Comparison of ENCODE assay signal across 28 mouse cellular contexts in the genomic region with DNA sequence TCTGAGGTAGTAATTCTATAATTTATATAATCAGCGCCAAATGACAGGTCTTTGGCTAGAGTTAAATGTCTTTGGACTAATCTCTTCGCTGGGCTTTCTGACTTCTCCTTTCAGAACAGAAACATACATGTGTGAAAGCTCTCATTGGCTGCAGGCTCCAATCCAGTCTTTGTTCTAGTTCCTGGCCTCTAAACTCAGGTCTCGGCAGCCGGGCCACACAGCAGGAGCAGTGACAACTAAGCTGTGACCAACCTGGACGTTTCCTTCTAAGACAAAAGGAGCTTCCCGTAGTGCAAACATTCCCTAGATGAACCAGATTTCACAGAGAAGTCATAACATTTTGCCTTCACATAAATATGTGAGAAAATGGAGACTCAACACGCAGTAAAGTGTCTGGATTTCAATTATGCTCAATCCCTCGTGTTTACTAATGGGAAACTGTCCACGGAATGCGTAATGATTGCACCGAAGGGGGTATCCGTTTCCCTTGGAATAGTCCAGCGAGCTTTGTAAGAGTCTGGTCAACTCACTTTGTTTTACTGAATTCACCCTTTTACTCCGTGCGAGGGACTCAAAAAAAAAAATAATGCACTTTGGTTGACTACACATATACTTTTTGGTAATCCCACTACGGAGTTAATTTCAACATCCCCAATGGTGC.
DNase-seq lines count a peak whose midpoint lies in the region; ATAC-seq and TF ChIP-seq lines count a peak whose summit lies in the region.
"Had no signal": no experiment of that assay in that cellular context is flagged by ENCODE, and none has a peak within 500 bp of the region (broad histone marks: within the 10 kb centered on the region; RNA-seq: fewer than 3 reads in every experiment).

No protein-coding gene starts in this region.

- H3K9me3 ChIP-seq in midbrain, embryonic 14.5 days (ENCODE audit: control insufficient read depth, low read length) = no peaks in the 10 kb centered on the region
- H3K9me3 ChIP-seq in midbrain, embryonic 13.5 days = no peaks in the 10 kb centered on the region
- no peaks in the 10 kb centered on the region for H3K9me3 ChIP-seq in neural tube, embryonic 15.5 days (replicated peaks)
- H3K9me3 ChIP-seq in liver, postnatal 0 days (ENCODE audit: low read length) = no peaks in the 10 kb centered on the region
- H3K9me3 ChIP-seq: embryonic facial prominence, embryonic 15.5 days; forebrain, embryonic 13.5 days; hindbrain, embryonic 12.5 days; limb, embryonic 12.5 days; megakaryocyte, embryonic 14.5 days; midbrain, embryonic 12.5 days had no signal

- no peaks in the 10 kb centered on the region for H3K27me3 ChIP-seq in midbrain, embryonic 14.5 days (ENCODE audit: control insufficient read depth, insufficient read depth, low read length)
- no peaks in the 10 kb centered on the region for H3K27me3 ChIP-seq in midbrain, embryonic 13.5 days
- no peaks in the 10 kb centered on the region for H3K27me3 ChIP-seq in neural tube, embryonic 15.5 days (replicated peaks)
- no peaks in the 10 kb centered on the region for H3K27me3 ChIP-seq in liver, postnatal 0 days (ENCODE audit: insufficient read depth, low read length)
- H3K27me3 ChIP-seq: embryonic facial prominence, embryonic 15.5 days; forebrain, embryonic 13.5 days; hindbrain, embryonic 12.5 days; limb, embryonic 12.5 days; megakaryocyte, embryonic 14.5 days; midbrain, embryonic 12.5 days; Patski had no signal

- H3K36me3 ChIP-seq in midbrain, embryonic 14.5 days (ENCODE audit: control insufficient read depth, insufficient read depth, low read length) = no peaks in the 10 kb centered on the region
- H3K36me3 ChIP-seq in midbrain, embryonic 13.5 days = no peaks in the 10 kb centered on the region
- H3K36me3 ChIP-seq in neural tube, embryonic 15.5 days = no peaks in the 10 kb centered on the region
- no peaks in the 10 kb centered on the region for H3K36me3 ChIP-seq in liver, postnatal 0 days (replicated peaks; ENCODE audit: insufficient read depth, low read length)
- H3K36me3 ChIP-seq: embryonic facial prominence, embryonic 15.5 days; hindbrain, embryonic 12.5 days; limb, embryonic 12.5 days; midbrain, embryonic 12.5 days had no signal

- WGBS in midbrain, embryonic 14.5 days = 50% methylated on average over 16 of the region's 16 CpGs
- 55% methylated on average over 16 of the region's 16 CpGs for WGBS in midbrain, embryonic 13.5 days
- WGBS in neural tube, embryonic 15.5 days = 32% methylated on average over 16 of the region's 16 CpGs
- 77% methylated on average over 16 of the region's 16 CpGs for WGBS in liver, postnatal 0 days (ENCODE audit: insufficient replicate concordance)

- peak; percentile 12 to 32 for DNase-seq in cerebellum, postnatal 14 days
- no peak for DNase-seq in cerebellum, adult 9-10 months
- peak; percentile 47 for DNase-seq in gastrocnemius, adult 18-20 months (ENCODE audit: low spot score)
- DNase-seq in gastrocnemius, postnatal 4 days (ENCODE audit: low spot score in 2 of 2) = no peak
- DNase-seq in midbrain, embryonic 14.5 days = peak; percentile 7
- no peak for DNase-seq in liver, postnatal 0 days
- DNase-seq: cerebellum, adult 9-11 months; heart, postnatal 36 days; kidney, adult 8-10 months; lung, postnatal 36 days; right cerebral cortex, adult 18-20 months; thymus, adult 18-20 months; thymus, postnatal 25 days had no signal

- H3K27ac ChIP-seq in midbrain, embryonic 14.5 days (replicated peaks; ENCODE audit: low read depth, low read length) = no peak overlapping the region
- H3K27ac ChIP-seq in midbrain, embryonic 13.5 days = no peak overlapping the region
- no peak overlapping the region for H3K27ac ChIP-seq in neural tube, embryonic 15.5 days (replicated peaks)
- H3K27ac ChIP-seq in liver, postnatal 0 days (ENCODE audit: low read depth) = no peak overlapping the region
- H3K27ac ChIP-seq: embryonic facial prominence, embryonic 15.5 days; forebrain, embryonic 13.5 days; hindbrain, embryonic 12.5 days; hindbrain, postnatal 0 days; kidney, postnatal 0 days; limb, embryonic 12.5 days; midbrain, embryonic 12.5 days; stomach, postnatal 0 days had no signal

- H3K4me1 ChIP-seq in midbrain, embryonic 14.5 days (ENCODE audit: control insufficient read depth, insufficient read depth, low read length) = no peaks in the 10 kb centered on the region
- H3K4me1 ChIP-seq in midbrain, embryonic 13.5 days (replicated peaks) = 0 out of 2 replicates have a peak, but pooled peaks cover 3% of the 10 kb centered on the region
- H3K4me1 ChIP-seq in neural tube, embryonic 15.5 days = peaks cover 6% of the 10 kb centered on the region; the same call in 1 of the 2 replicates
- no peaks in the 10 kb centered on the region for H3K4me1 ChIP-seq in liver, postnatal 0 days (ENCODE audit: insufficient read depth)
- H3K4me1 ChIP-seq: embryonic facial prominence, embryonic 15.5 days; forebrain, embryonic 13.5 days; megakaryocyte, embryonic 14.5 days had no signal

- H3K4me2 ChIP-seq in midbrain, embryonic 14.5 days (ENCODE audit: low read length) = no peak overlapping the region
- H3K4me2 ChIP-seq in midbrain, embryonic 13.5 days (replicated peaks) = no peak overlapping the region
- H3K4me2 ChIP-seq in neural tube, embryonic 15.5 days = peak overlapping the region; percentile 26; the same call in 1 of the 2 replicates
- no peak overlapping the region for H3K4me2 ChIP-seq in liver, postnatal 0 days (ENCODE audit: low read depth, low read length)
- H3K4me2 ChIP-seq: embryonic facial prominence, embryonic 15.5 days; forebrain, embryonic 13.5 days; heart, embryonic 11.5 days; hindbrain, embryonic 12.5 days; limb, embryonic 12.5 days; liver, embryonic 11.5 days; midbrain, embryonic 12.5 days had no signal

- no peak overlapping the region for H3K9ac ChIP-seq in midbrain, embryonic 14.5 days (replicated peaks; ENCODE audit: low read length)
- no peak overlapping the region for H3K9ac ChIP-seq in midbrain, embryonic 13.5 days (replicated peaks)
- H3K9ac ChIP-seq in neural tube, embryonic 15.5 days (replicated peaks) = no peak overlapping the region
- no peak overlapping the region for H3K9ac ChIP-seq in liver, postnatal 0 days (replicated peaks)
- H3K9ac ChIP-seq: embryonic facial prominence, embryonic 15.5 days; forebrain, embryonic 13.5 days; hindbrain, embryonic 12.5 days; limb, embryonic 12.5 days; midbrain, embryonic 12.5 days had no signal

- ATAC-seq in midbrain, embryonic 14.5 days (ENCODE audit: low FRiP score, low TSS enrichment) = no peak
- no peak for ATAC-seq in midbrain, embryonic 13.5 days
- no peak for ATAC-seq in neural tube, embryonic 15.5 days (ENCODE audit: low FRiP score)
- ATAC-seq in liver, postnatal 0 days = no peak
- ATAC-seq: forebrain, embryonic 13.5 days; hindbrain, postnatal 0 days; intestine, embryonic 16.5 days; Patski had no signal

- no peak for TF ChIP-seq CTCF in liver, postnatal 0 days (IDR thresholded peaks at IDR 0.05; ENCODE audit: low read depth)

- no peak overlapping the region for H3K4me3 ChIP-seq in midbrain, embryonic 14.5 days (replicated peaks; ENCODE audit: low read depth, low read length)
- no peak overlapping the region for H3K4me3 ChIP-seq in midbrain, embryonic 13.5 days (replicated peaks)
- no peak overlapping the region for H3K4me3 ChIP-seq in neural tube, embryonic 15.5 days (replicated peaks)
- no peak overlapping the region for H3K4me3 ChIP-seq in liver, postnatal 0 days (ENCODE audit: low read depth, low read length)
- H3K4me3 ChIP-seq: embryonic facial prominence, embryonic 15.5 days; forebrain, embryonic 13.5 days; hindbrain, embryonic 12.5 days; limb, embryonic 12.5 days; megakaryocyte, embryonic 14.5 days; midbrain, embryonic 12.5 days had no signal

- TF ChIP-seq EP300 in liver, postnatal 0 days (IDR thresholded peaks at IDR 0.05; ENCODE audit: low read depth) = no peak

Comparison
In these comparisons a context has a peak if more than half of its experiments do, and no peak if none do; other contexts are left out.
1. DNase-seq: peak in cerebellum, postnatal 14 days (2 of 2), gastrocnemius, adult 18-20 months (single experiment) and midbrain, embryonic 14.5 days (single experiment); none in cerebellum, adult 9-10 months (single experiment), gastrocnemius, postnatal 4 days (0 of 2) and liver, postnatal 0 days (single experiment).